Mouse (Mus musculus) bone marrow macrophage, adult 2 months (primary cell): ENCODE data around the gene Exph5. TPM values are rescaled to one million over a fixed set of nuclear protein-coding genes. Genes with fewer than 3 reads are reported as not detected.

ENCODE experiments used
- H3K27ac ChIP-seq: 2 replicates; pipeline ENCODE4 v1.5.1; 2012; ENCODE audit warnings: low read depth, low read length; ENCODE audit not compliant: insufficient read depth
- H3K4me1 ChIP-seq: 2 replicates; pipeline ENCODE4 v1.6.1; 2012; ENCODE audit warnings: low read length; ENCODE audit not compliant: control insufficient read depth, insufficient read depth
- H3K4me3 ChIP-seq: 2 replicates; pipeline ENCODE4 v1.5.1; 2012; ENCODE audit warnings: mild to moderate bottlenecking, low read length, moderate library complexity; ENCODE audit not compliant: insufficient read depth
- CTCF ChIP-seq: IDR thresholded peaks from 2 replicates; pipeline ENCODE4 v1.5.1; 2012; ENCODE audit warnings: low read depth, mild to moderate bottlenecking, low read length, moderate library complexity
- POLR2A ChIP-seq: IDR thresholded peaks from 2 replicates; pipeline ENCODE4 v1.6.1; 2012; ENCODE audit warnings: mild to moderate bottlenecking, low read depth, low read length, borderline replicate concordance
- polyA plus RNA-seq: library from polyadenylated mRNA; stranded (reverse); fragments of >200 nt; gene quantifications from 2 replicates; pipeline ENCODE4 v1.2.4, GENCODE M21; 2012; ENCODE audit not compliant: missing spikeins, insufficient read depth, insufficient read length

Gene Exph5
- polyA plus RNA-seq, 1 experiment = not detected

DNA sequence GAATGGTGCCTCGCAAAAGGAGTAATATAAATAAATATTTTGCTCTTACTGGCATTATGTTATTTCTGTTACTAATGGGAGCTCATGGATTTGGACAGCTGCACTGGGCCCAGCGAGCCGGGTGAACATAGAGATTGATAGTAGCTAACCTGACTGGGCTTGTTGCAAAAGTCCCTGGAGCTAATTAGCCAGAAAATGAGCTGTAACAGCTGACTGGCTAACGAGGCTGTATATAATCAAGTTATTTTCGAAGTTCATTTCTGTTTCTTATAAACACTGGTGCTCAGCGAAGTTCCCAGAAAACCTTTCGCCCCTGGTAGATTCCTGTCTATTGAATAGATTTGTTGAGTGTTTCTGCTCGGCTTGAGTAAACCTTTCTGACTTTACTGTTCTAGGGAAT lies 101.5 kb downstream of the Exph5 start:
- H3K4me1 ChIP-seq = peaks cover 13% of the 10 kb centered on the region
- no peak for TF ChIP-seq POLR2A
- no peak overlapping the region for H3K27ac ChIP-seq
- H3K4me3 ChIP-seq = no peak overlapping the region

DNA sequence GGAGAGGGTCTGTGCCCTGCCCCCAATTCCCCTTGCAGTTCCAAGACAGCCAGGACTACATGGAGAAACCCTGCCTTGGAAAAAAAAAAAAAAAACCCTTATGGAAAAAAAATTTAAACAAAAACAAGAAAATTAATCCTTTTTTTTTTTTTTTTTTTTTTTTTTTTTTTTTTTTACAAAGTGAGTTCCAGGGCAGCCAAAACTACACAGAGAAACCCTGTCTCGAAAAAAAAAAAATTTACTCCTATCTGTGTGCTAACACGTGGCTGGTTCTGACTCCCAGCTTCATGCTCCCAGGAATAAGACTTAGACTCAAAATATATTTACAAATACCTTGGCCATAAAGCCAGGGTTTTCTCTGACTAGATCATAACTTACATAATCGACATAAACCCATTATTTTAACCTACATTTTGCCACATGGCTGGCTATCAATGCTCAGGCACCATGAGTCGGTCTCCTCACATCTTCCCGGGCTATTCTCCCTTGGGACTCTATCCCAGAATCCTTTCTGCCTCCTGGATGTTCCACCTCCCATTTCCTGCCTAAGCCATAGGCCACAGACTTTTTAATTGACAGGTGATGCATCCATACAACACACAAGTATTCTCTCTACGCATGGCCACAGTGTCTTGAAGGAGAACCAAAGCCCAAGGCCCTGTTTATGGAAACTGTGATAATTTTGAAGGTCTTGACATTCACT lies 102.7 kb downstream of the Exph5 start:
- H3K4me3 ChIP-seq = no peak overlapping the region
- no peak overlapping the region for H3K27ac ChIP-seq
- peaks cover 10% of the 10 kb centered on the region for H3K4me1 ChIP-seq
- TF ChIP-seq CTCF (no peak), POLR2A (no peak)

DNA sequence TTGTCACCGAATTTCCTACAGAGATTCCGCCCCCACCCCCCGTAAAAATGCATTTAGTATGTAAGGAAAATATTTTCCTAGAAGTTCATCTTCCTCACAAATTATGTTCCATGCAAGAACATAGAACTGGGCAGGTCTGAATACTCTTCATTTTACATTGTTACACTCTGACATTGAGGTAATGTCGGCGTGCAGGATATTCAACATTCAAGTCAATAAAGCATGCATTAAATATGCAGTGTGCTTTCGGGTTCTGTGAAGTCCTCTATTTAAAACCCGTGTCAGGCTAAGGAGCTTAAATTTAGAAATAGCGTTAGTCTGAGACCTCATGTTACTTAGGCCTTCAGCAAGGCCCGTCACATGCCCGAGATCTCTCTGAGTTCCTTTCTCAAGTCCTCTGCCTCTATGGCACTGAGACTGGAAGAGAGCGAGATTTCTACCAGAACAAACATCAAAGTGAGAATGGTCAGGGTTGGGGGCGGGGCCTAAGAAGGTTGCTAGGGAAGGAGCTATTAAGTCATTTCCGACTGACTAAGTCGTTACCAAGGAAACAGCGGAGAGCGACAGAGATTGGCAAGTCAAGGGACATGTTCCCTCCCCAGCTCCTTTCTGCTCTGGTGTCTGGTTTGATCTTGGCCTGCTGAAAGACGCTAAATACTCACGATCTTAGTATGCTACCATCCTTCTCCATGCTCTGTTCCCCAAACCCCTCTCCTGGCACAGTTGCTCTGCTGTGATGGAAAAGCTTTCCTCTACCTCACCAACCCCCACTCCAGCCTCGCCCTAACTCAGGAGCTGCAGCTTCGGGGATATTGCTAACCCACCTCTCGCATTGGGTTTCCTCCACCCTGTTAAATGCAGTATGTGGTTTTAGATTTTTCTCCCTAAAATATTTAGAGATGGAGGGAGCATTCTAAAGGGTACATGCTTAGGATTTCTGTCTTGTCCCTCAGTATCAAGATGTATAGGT lies 103.6 kb downstream of the Exph5 start:
- peak overlapping the region; percentile 56 for H3K4me3 ChIP-seq
- H3K4me1 ChIP-seq = peaks cover 10% of the 10 kb centered on the region
- H3K27ac ChIP-seq = peak overlapping the region; percentile 42
- TF ChIP-seq CTCF = no peak
- TF ChIP-seq POLR2A = no peak

DNA sequence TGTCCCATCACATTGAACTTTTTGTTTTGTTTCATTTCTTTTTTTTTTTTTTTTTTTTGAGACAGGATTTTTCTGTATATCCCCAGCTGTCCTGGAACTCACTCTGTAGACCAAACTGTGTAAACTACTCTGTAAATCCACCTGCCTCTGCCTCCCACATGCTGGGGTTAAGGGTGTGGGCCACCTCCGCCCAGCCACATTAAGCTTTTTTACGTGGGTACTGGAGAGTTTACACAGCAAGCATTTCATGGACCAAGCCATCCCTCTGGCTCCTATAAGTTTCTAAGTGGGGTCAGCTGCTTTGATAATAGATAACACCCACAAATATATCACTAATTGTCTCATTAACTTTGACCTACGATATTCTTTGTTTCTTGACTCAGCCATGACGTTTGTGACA lies 107.1 kb downstream of the Exph5 start:
- H3K4me3 ChIP-seq = no peak overlapping the region
- no peak overlapping the region for H3K27ac ChIP-seq
- H3K4me1 ChIP-seq = peaks cover 13% of the 10 kb centered on the region
- TF ChIP-seq POLR2A = no peak
- no peak for TF ChIP-seq CTCF

DNA sequence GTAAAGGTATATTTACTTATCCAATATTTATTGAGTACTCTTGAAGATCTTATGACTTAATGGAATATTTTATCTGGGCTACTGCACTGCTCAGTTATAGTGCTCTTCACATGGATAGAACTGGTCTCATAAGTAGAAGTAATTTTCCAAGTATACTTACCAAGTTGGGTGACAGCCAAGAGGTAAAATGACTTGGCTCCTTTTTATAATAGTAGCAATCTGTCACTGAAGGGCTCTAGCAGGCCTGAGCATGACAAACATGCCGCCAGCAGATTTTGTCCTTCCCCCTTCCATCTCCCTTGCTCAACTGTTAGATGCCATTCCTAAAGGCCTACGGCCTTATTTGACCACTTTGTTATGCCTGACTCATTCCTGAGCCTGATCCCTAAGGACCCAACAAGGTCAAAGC lies 107.5 kb downstream of the Exph5 start:
- H3K27ac ChIP-seq = no peak overlapping the region
- no peak overlapping the region for H3K4me3 ChIP-seq
- TF ChIP-seq POLR2A (no peak), CTCF (no peak)
- H3K4me1 ChIP-seq = peaks cover 13% of the 10 kb centered on the region

DNA sequence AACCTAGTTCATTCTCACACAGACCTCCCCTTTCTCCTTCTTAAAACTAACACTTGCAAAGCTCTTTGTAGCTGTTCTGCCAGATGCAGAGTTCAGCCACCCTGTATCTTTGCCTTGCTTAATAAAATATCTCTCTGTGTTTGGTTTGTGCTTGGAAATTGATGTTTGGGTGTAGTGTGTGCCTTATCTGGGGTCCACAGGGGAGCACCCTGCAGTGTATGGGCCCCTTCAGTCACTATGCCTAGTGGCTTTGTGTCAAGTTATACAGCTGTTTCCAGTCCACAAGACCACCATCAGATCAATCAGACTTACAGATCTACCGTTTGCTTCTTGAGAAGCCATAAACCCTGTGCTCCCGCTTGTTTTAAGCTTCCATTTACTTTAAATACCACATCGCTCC lies 108.0 kb downstream of the Exph5 start:
- no peak for TF ChIP-seq POLR2A

DNA sequence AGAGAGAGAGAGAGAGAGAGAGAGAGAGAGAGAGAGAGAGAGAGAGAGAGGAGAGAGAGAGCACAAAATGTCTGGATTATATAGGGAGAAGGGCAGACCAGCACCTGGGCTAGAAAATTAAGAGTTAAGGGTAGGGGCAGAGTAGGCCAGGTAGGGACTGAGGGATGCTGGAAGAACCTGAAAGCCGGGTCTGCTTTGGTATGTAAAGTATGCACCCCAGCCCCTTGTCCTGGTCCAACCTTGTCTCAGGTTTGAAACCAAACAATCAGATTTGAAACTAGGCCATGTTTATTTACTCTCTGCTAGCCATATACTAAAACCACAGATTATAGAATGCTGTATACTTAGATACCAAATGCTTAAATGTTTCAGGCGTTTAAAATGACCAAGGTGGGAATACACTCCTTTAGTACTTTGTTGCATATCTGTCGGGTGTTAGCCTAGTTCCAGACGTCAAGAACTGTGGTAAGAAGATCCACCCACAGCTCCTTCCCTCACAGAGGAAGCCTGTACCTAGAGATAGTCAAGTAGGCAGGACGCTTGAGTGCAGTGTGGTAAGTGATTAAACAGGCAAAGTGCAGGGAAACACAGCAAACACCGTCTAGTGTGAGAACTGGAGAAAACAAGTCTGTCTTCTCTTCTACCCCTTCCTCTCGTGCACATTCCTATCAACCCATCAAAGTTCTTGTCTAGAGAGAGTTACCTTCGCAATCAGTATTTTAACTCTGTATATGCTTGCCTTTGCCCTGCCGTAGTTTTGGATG lies 120.8 kb downstream of the Exph5 start:
- Histone ChIP-seq H3K4me3 (no peak overlapping the region), H3K4me1 (no peaks in the 10 kb centered on the region), H3K27ac (no peak overlapping the region)
- TF ChIP-seq CTCF (no peak), POLR2A (no peak)

More for the DNA sequence above, 108.0 kb downstream of the Exph5 start:
- peaks cover 11% of the 10 kb centered on the region for H3K4me1 ChIP-seq
- H3K4me3 ChIP-seq = no peak overlapping the region
- no peak overlapping the region for H3K27ac ChIP-seq

DNA sequence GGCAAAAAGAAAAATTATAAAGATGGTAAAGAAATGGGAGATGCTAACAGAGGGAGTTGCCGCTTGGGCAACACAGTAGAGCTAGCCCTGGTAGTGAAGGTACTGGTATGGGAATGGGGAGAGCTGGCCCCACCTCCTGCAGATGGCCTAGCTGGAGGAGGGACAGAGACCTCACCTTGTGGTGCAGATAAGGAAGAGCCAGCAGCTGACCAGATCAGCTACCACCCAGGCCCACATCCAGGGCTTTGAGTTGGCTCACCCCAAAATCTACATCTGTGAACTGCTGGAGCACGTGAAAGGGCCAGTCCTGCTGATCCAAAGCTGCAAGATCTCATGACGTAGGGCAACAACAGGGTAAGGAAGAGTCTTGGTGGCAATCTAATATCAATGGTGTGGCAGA lies 125.3 kb downstream of the Exph5 start:
- no peaks in the 10 kb centered on the region for H3K4me1 ChIP-seq
- TF ChIP-seq POLR2A (no peak), CTCF (no peak)
- H3K27ac ChIP-seq = no peak overlapping the region
- H3K4me3 ChIP-seq = no peak overlapping the region

Other genes starting within 250 kb of the Exph5 start
- 14.5 and 15.4 TPM in 2 replicates for gene Ddx10, start 53.6 kb upstream of the Exph5 start, polyA plus RNA-seq
- 16.7 and 18.2 TPM in 2 replicates for gene Kdelc2, start 82.4 kb downstream of the Exph5 start, polyA plus RNA-seq
- 1.1 TPM in 1 of 2 replicates, not detected in the other for gene 4930550C14Rik, start 100.7 kb downstream of the Exph5 start, polyA plus RNA-seq
- 10.9 and 12.3 TPM in 2 replicates for gene Atm, start 235.1 kb downstream of the Exph5 start, polyA plus RNA-seq
- 8.1 and 10.6 TPM in 2 replicates for gene Npat, start 235.4 kb downstream of the Exph5 start, polyA plus RNA-seq